Mouse (Mus musculus) megakaryocyte, embryonic 14.5 days (primary cell): ENCODE measurements around the gene Slc46a2.

Experiments used
- FLI1 ChIP-seq: IDR thresholded peaks from 2 replicates; pipeline ENCODE4 v1.6.1; 2012; ENCODE audit warnings: low read length, inconsistent platforms, mixed read lengths
- GATA1 ChIP-seq: IDR thresholded peaks from 3 replicates; pipeline ENCODE4 v1.6.1; 2012; ENCODE audit warnings: mixed read lengths, low read length, inconsistent platforms, borderline replicate concordance

DNA sequence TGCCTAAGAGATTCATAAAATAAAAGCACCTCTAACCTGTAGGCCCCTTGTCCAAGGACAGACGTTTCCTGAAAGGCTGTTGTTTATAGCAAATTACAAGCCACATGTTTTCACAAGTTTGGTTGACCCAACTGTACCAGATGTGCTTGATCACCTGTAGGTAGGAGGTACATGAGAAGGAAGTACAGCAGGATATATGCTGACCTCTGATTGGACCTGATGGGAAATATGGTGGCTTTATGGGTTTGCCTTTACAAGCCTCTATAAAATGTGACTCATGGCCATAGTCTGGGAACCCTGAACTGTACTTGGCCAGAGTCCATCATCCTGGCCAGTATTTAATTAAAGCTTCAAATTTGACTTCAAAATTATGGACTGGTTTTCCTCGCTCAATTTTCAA is 22.7 kb upstream of the Slc46a2 start:
- TF ChIP-seq GATA1 = no peak
- TF ChIP-seq FLI1 = no peak
